Mouse (Mus musculus): ENCODE data around the gene Taf8. TPM values are rescaled to one million over a fixed set of nuclear protein-coding genes. Genes with fewer than 3 reads are reported as not detected.

The Taf8 gene
- polyA plus RNA-seq, 1 experiment from 2014 or later = 9.2 TPM

- H3K27ac ChIP-seq (ENCODE audit: low read depth, low read length) = no peak overlapping the region
- no peaks in the 10 kb centered on the region for H3K27me3 ChIP-seq (replicated peaks; ENCODE audit: control insufficient read depth, insufficient read depth, low read length)
- TF ChIP-seq CTCF (IDR thresholded peaks at IDR 0.05; ENCODE audit: low read depth) = no peak
- no peak for ATAC-seq
- H3K9ac ChIP-seq (ENCODE audit: low read depth, low read length) = no peak overlapping the region
- peaks cover 14% of the 10 kb centered on the region for H3K4me1 ChIP-seq (replicated peaks; ENCODE audit: control insufficient read depth, insufficient read depth, low read length)
- H3K36me3 ChIP-seq (ENCODE audit: control insufficient read depth, insufficient read depth) = no peaks in the 10 kb centered on the region
- 84% methylated on average over 8 of the region's 8 CpGs for WGBS
- H3K9me3 ChIP-seq (ENCODE audit: control insufficient read depth) = no peaks in the 10 kb centered on the region
- H3K4me3 ChIP-seq (ENCODE audit: low read depth, low read length) = no peak overlapping the region
- no peak overlapping the region for H3K4me2 ChIP-seq (replicated peaks; ENCODE audit: low read depth)
Measured at GRCm38 (mm10) chr17:47528919-47529318, 26.8 kb upstream of the Taf8 start.

- H3K27ac ChIP-seq (ENCODE audit: low read depth, low read length) = peak overlapping the region; percentile 76
- TF ChIP-seq CTCF (IDR thresholded peaks at IDR 0.05; ENCODE audit: low read depth) = no peak
Measured at GRCm38 (mm10) chr17:47527581-47528300, 25.6 kb upstream of the Taf8 start.

GRCm38 (mm10) chr17:47526856-47527520 is 24.9 kb upstream of the Taf8 start:
- no peak for TF ChIP-seq CTCF (IDR thresholded peaks at IDR 0.05; ENCODE audit: low read depth)
- Histone ChIP-seq H3K4me1 (replicated peaks; ENCODE audit: control insufficient read depth, insufficient read depth, low read length) (peaks cover 26% of the 10 kb centered on the region), H3K4me3 (ENCODE audit: low read depth, low read length) (no peak overlapping the region), H3K27me3 (replicated peaks; ENCODE audit: control insufficient read depth, insufficient read depth, low read length) (no peaks in the 10 kb centered on the region), H3K9ac (ENCODE audit: low read depth, low read length) (peak overlapping the region; percentile 27; the same call in 1 of the 2 replicates), H3K36me3 (ENCODE audit: control insufficient read depth, insufficient read depth) (no peaks in the 10 kb centered on the region), H3K27ac (ENCODE audit: low read depth, low read length) (peak overlapping the region; percentile 76), H3K9me3 (ENCODE audit: control insufficient read depth) (no peaks in the 10 kb centered on the region), H3K4me2 (replicated peaks; ENCODE audit: low read depth) (peak overlapping the region; percentile 32; the same call in 1 of the 2 replicates)
- 0 out of 2 replicates have a peak, but pooled peaks have one; percentile 32 for ATAC-seq
- WGBS = 61% methylated on average over 17 of the region's 17 CpGs

More at GRCm38 (mm10) chr17:47527581-47528300, 25.6 kb upstream of the Taf8 start:
- Histone ChIP-seq H3K36me3 (ENCODE audit: control insufficient read depth, insufficient read depth) (no peaks in the 10 kb centered on the region), H3K9ac (ENCODE audit: low read depth, low read length) (peak overlapping the region; percentile 27; the same call in 1 of the 2 replicates), H3K4me2 (replicated peaks; ENCODE audit: low read depth) (peak overlapping the region; percentile 32; the same call in 1 of the 2 replicates), H3K9me3 (ENCODE audit: control insufficient read depth) (no peaks in the 10 kb centered on the region), H3K4me1 (replicated peaks; ENCODE audit: control insufficient read depth, insufficient read depth, low read length) (peaks cover 21% of the 10 kb centered on the region), H3K27me3 (replicated peaks; ENCODE audit: control insufficient read depth, insufficient read depth, low read length) (no peaks in the 10 kb centered on the region), H3K4me3 (ENCODE audit: low read depth, low read length) (no peak overlapping the region)
- ATAC-seq = peak; percentile 68
- WGBS = 26% methylated on average over 10 of the region's 10 CpGs

- Histone ChIP-seq H3K27ac (ENCODE audit: low read depth, low read length) (no peak overlapping the region), H3K4me1 (replicated peaks; ENCODE audit: control insufficient read depth, insufficient read depth, low read length) (peaks cover 32% of the 10 kb centered on the region), H3K4me2 (replicated peaks; ENCODE audit: low read depth) (no peak overlapping the region), H3K9ac (ENCODE audit: low read depth, low read length) (no peak overlapping the region), H3K27me3 (replicated peaks; ENCODE audit: control insufficient read depth, insufficient read depth, low read length) (no peaks in the 10 kb centered on the region), H3K36me3 (ENCODE audit: control insufficient read depth, insufficient read depth) (no peaks in the 10 kb centered on the region), H3K9me3 (ENCODE audit: control insufficient read depth) (no peaks in the 10 kb centered on the region), H3K4me3 (ENCODE audit: low read depth, low read length) (no peak overlapping the region)
- no peak for ATAC-seq
- TF ChIP-seq CTCF (IDR thresholded peaks at IDR 0.05; ENCODE audit: low read depth) = no peak
- 87% methylated on average over 6 of the region's 6 CpGs for WGBS
Measured at GRCm38 (mm10) chr17:47524991-47525390, 22.9 kb upstream of the Taf8 start.

- no peaks in the 10 kb centered on the region for H3K27me3 ChIP-seq (replicated peaks; ENCODE audit: control insufficient read depth, insufficient read depth, low read length)
- H3K27ac ChIP-seq (ENCODE audit: low read depth, low read length) = no peak overlapping the region
- H3K4me2 ChIP-seq (replicated peaks; ENCODE audit: low read depth) = no peak overlapping the region
- 58% methylated on average over 8 of the region's 8 CpGs for WGBS
- H3K9ac ChIP-seq (ENCODE audit: low read depth, low read length) = no peak overlapping the region
- H3K36me3 ChIP-seq (ENCODE audit: control insufficient read depth, insufficient read depth) = no peaks in the 10 kb centered on the region
- no peak for TF ChIP-seq CTCF (IDR thresholded peaks at IDR 0.05; ENCODE audit: low read depth)
- peaks cover 32% of the 10 kb centered on the region for H3K4me1 ChIP-seq (replicated peaks; ENCODE audit: control insufficient read depth, insufficient read depth, low read length)
- no peak overlapping the region for H3K4me3 ChIP-seq (ENCODE audit: low read depth, low read length)
- H3K9me3 ChIP-seq (ENCODE audit: control insufficient read depth) = no peaks in the 10 kb centered on the region
- ATAC-seq = no peak
Measured at GRCm38 (mm10) chr17:47524055-47524454, 22.0 kb upstream of the Taf8 start.

GRCm38 (mm10) chr17:47523211-47523682 is 21.2 kb upstream of the Taf8 start:
- H3K9me3 ChIP-seq (ENCODE audit: control insufficient read depth) = no peaks in the 10 kb centered on the region
- H3K27ac ChIP-seq (ENCODE audit: low read depth, low read length) = peak overlapping the region; percentile 79
- ATAC-seq = no peak
- no peak overlapping the region for H3K9ac ChIP-seq (ENCODE audit: low read depth, low read length)
- 0 out of 2 replicates have a peak overlapping the region, but pooled peaks have one; percentile 25 for H3K4me2 ChIP-seq (replicated peaks; ENCODE audit: low read depth)
- H3K36me3 ChIP-seq (ENCODE audit: control insufficient read depth, insufficient read depth) = no peaks in the 10 kb centered on the region
- H3K27me3 ChIP-seq (replicated peaks; ENCODE audit: control insufficient read depth, insufficient read depth, low read length) = no peaks in the 10 kb centered on the region
- no peak for TF ChIP-seq CTCF (IDR thresholded peaks at IDR 0.05; ENCODE audit: low read depth)
- peaks cover 32% of the 10 kb centered on the region for H3K4me1 ChIP-seq (replicated peaks; ENCODE audit: control insufficient read depth, insufficient read depth, low read length)
- 47% methylated on average over 18 of the region's 18 CpGs for WGBS
- H3K4me3 ChIP-seq (ENCODE audit: low read depth, low read length) = no peak overlapping the region
